Mouse (Mus musculus) liver, embryonic 16.5 days (tissue): ENCODE measurements around the gene Shc1. TPM values are rescaled to one million over a fixed set of nuclear protein-coding genes. Genes with fewer than 3 reads are reported as not detected.

Experiments
- ATAC-seq: fragments of 200-750 bp; cut with Nextera tagmentation; 2 replicates; pipeline ENCODE4 v1.8.0; 2017; ENCODE audit warnings: low read depth, mild to moderate bottlenecking, moderate number of reproducible peaks, moderate library complexity
- H3K27ac ChIP-seq: fragments of 300-500 bp; sonication (generic); 2 replicates; pipeline ENCODE4 v1.5.1; 2014; ENCODE audit warnings: mild to moderate bottlenecking, low read length
- H3K27me3 ChIP-seq: fragments of 300-500 bp; sonication (generic); 2 replicates; pipeline ENCODE4 v1.6.1; 2014; ENCODE audit warnings: low read depth, low read length, mixed read lengths; ENCODE audit not compliant: control insufficient read depth, insufficient read depth
- H3K36me3 ChIP-seq: fragments of 300-500 bp; sonication (generic); 2 replicates; pipeline ENCODE4 v1.6.1; 2014; ENCODE audit warnings: mild to moderate bottlenecking; ENCODE audit not compliant: control insufficient read depth, insufficient read depth
- H3K4me1 ChIP-seq: fragments of 300-500 bp; sonication (generic); 2 replicates; pipeline ENCODE4 v1.6.1; 2014; ENCODE audit warnings: low read depth, low read length, mixed read lengths; ENCODE audit not compliant: control insufficient read depth
- H3K4me2 ChIP-seq: fragments of 300-500 bp; sonication (generic); 2 replicates; pipeline ENCODE4 v1.6.1; 2014; ENCODE audit warnings: low read depth, low read length, mixed read lengths
- H3K4me3 ChIP-seq: fragments of 300-500 bp; sonication (generic); 2 replicates; pipeline ENCODE4 v1.5.1; 2014; ENCODE audit warnings: low read depth, mild to moderate bottlenecking, low read length
- H3K9ac ChIP-seq: fragments of 300-500 bp; sonication (generic); 2 replicates; pipeline ENCODE4 v1.6.1; 2014; ENCODE audit warnings: low read depth, low read length
- H3K9me3 ChIP-seq: fragments of 300-500 bp; sonication (generic); replicated peaks from 2 replicates; pipeline ENCODE4 v1.6.1; 2016; ENCODE audit warnings: low read length; ENCODE audit not compliant: control insufficient read depth
- WGBS: fragments of 180-500 bp; shearing (Covaris S2); extraction: QIAGEN DNeasy Blood & Tissue Kit; methylation state at CpG from one replicate; pipeline ENCODE4 v1.1.7; 2014; ENCODE audit not compliant: insufficient replicate concordance; 5-methylcytosine and 5-hydroxymethylcytosine counted together
- polyA plus RNA-seq: library from polyadenylated mRNA; unstranded; fragments of >200 nt; fragmentation: Nextera tagmentation; extraction: Ambion mirVana; gene quantifications from 2 replicates; pipeline ENCODE4 v1.2.1, GENCODE M21; 2015

Shc1 gene
- polyA plus RNA-seq, 1 experiment from 2014 or later: 46.0 TPM

GRCm38 (mm10) chr3:89394006-89394893, 24.0 kb upstream of the Shc1 start, which contains the start of gene Zbtb7b:
Gene Zbtb7b (minus strand): TSS chr3:89394776.
- peaks cover 45% of the 10 kb centered on the region for H3K4me1 ChIP-seq
- peak; percentile 40 for ATAC-seq
- peak within 1 kb of the TSS; percentile 99 for H3K4me2 ChIP-seq
- H3K27ac ChIP-seq: peak within 1 kb of the TSS; percentile 89
- 0% methylated on average over 42 of the region's 42 CpGs for WGBS
- H3K4me3 ChIP-seq: peak within 1 kb of the TSS; percentile 71
- no peaks in the 10 kb centered on the region for H3K36me3 ChIP-seq
- H3K27me3 ChIP-seq: peaks cover 31% of the 10 kb centered on the region
- peak within 1 kb of the TSS; percentile 73 for H3K9ac ChIP-seq
- H3K9me3 ChIP-seq: no peaks in the 10 kb centered on the region

DNA sequence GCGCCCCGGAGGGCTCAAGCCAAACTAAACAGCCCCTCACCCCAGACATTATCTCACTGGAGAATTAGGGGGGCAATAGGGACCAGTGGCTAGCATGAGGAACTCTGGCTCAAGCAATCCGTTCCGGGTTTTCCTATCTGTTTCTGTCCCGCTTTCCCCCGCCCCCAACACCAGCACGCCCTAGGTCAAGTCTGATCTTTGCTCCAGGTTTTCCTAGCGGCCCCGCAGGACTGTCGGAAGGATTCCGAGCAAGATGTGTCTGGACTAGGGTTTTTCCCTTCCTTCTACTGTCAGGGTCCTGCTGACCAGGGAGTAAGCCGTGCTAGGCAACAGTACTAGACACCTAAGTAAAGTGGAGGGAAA, 23.4 kb upstream of the Shc1 start:
- Histone ChIP-seq H3K4me2 (peak overlapping the region; percentile 99), H3K4me3 (peak overlapping the region; percentile 71), H3K27ac (peak overlapping the region; percentile 89), H3K9ac (peak overlapping the region; percentile 73), H3K4me1 (peaks cover 42% of the 10 kb centered on the region), H3K9me3 (no peaks in the 10 kb centered on the region), H3K36me3 (no peaks in the 10 kb centered on the region), H3K27me3 (peaks cover 31% of the 10 kb centered on the region)
- peak; percentile 9 for ATAC-seq
- WGBS: under 1% methylated on average over 11 of the region's 12 CpGs

DNA sequence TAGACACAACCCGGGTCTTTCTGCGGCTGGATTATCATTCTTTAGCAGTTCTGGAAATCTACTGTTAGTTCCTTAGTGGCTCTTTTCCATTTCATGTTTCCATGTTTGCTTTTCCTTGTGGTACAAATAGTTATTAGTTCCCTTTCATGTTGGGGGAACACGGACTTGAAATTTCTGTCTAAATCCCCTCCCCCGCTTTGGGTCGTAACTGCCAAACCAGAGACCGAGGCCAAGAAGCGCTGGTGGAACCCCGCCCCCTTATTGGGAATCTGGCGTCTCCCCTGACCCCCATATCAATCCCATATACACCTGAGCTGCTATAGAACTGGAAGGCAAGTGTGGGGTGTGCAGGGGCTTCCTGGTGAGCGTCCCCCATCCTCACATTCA, 22.8 kb upstream of the Shc1 start:
- Histone ChIP-seq H3K27ac (peak overlapping the region; percentile 89), H3K27me3 (peaks cover 31% of the 10 kb centered on the region), H3K9ac (peak overlapping the region; percentile 73), H3K4me3 (peak overlapping the region; percentile 71), H3K4me1 (peaks cover 38% of the 10 kb centered on the region), H3K36me3 (no peaks in the 10 kb centered on the region), H3K9me3 (no peaks in the 10 kb centered on the region), H3K4me2 (peak overlapping the region; percentile 99)
- WGBS: 3% methylated on average over 10 of the region's 10 CpGs
- no peak for ATAC-seq

DNA sequence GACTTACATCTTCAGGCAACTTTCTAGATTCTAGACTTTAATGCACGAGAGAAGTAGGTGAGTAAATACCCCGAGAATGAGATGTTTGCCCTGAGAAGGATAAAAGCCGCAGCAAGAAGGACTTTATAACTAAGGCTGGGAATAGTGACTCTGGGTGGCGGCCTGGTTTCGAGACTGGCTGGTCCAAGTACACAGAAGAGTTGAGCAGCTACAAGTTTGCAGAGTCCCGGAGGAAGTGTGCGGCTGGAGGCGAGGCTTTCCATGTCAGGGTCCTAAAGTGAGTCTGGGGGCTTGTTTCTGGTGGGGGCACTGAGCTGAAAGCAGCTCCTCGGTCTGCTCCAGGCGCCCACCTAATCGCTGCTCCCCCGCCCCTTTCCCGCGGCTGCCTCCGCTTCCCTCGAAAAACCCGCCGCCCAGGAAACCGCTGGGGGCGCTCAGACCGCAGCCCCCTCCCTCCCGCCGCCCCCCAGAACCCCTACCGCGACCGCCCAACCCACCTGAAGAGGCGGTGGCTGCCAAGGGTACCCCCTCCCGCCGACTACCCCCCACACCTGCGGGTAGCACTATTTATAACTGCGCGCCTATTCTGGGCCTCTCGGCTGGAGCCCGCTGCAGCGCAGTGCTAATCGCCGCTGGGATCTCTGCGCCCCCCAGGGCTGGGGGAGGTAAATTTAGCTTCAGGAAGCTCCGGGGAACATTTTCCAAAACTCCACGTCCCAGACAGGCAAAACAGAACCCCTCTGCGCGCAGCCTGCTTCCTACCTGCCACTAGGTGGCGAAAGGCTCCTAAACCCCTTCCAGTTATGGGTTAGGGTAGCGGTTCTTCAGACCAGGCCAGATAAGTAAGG, 22.2 kb upstream of the Shc1 start:
- peak overlapping the region; percentile 99 for H3K4me2 ChIP-seq
- no peaks in the 10 kb centered on the region for H3K36me3 ChIP-seq
- no peaks in the 10 kb centered on the region for H3K9me3 ChIP-seq
- H3K4me1 ChIP-seq: peaks cover 33% of the 10 kb centered on the region
- under 1% methylated on average over 43 of the region's 44 CpGs for WGBS
- no peak for ATAC-seq
- H3K27me3 ChIP-seq: peaks cover 30% of the 10 kb centered on the region
- H3K4me3 ChIP-seq: peak overlapping the region; percentile 71
- H3K9ac ChIP-seq: peak overlapping the region; percentile 71
- peak overlapping the region; percentile 53 for H3K27ac ChIP-seq

DNA sequence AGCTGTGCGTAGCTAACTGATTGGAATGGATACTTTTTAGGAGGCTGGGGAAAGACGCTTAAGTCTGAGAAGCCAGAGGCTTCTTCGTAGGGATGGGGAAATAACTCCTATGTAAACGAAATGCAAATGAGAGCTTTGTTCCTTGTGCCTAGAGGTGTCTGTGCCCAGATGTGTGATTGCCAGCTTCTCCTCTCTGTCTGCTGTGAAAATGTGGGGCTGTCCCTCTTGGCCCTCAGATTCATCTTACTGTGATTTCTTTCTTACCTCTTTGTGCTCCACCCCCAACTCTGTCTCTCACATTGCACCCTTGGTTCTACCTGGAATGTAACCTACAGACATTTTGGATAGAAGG, 21.6 kb upstream of the Shc1 start:
- H3K27me3 ChIP-seq: peaks cover 24% of the 10 kb centered on the region
- H3K9ac ChIP-seq: no peak overlapping the region
- no peak for ATAC-seq
- H3K4me3 ChIP-seq: peak overlapping the region; percentile 71
- H3K4me1 ChIP-seq: peaks cover 30% of the 10 kb centered on the region
- H3K27ac ChIP-seq: no peak overlapping the region
- peak overlapping the region; percentile 99 for H3K4me2 ChIP-seq
- no peaks in the 10 kb centered on the region for H3K36me3 ChIP-seq
- H3K9me3 ChIP-seq: no peaks in the 10 kb centered on the region
- under 1% methylated on average over 4 of the region's 4 CpGs for WGBS

DNA sequence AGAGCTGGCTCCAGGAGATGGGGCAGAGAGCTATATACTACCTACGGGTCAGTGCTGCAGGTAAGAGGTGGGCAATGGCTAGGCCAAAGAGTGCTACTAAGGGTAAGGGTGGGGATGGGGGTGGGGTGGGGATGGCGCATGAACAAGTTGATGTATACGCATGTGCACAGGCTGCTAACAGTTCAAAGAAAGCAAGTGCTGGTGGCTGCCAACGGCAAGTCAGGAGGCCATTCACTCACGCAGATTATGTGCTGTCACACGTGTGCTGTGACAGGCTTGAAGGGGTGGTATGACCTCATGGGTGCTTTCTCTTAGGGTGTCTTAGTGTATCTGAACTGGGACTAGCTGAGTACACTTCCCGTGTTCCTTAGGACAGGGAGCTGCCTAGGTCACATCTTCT, 16.9 kb upstream of the Shc1 start:
- WGBS: 79% methylated on average over 7 of the region's 7 CpGs
- H3K36me3 ChIP-seq: peaks cover 7% of the 10 kb centered on the region
- H3K9ac ChIP-seq: no peak overlapping the region

GRCm38 (mm10) chr3:89402693-89403092, 15.6 kb upstream of the Shc1 start, which contains the start of gene Lenep:
Gene Lenep (minus strand): TSS chr3:89402793.
- H3K27me3 ChIP-seq: no peaks in the 10 kb centered on the region
- peaks cover 7% of the 10 kb centered on the region for H3K36me3 ChIP-seq
- H3K4me3 ChIP-seq: no peak within 1 kb of the TSS
- H3K9me3 ChIP-seq: no peaks in the 10 kb centered on the region
- H3K4me2 ChIP-seq: no peak within 1 kb of the TSS
- 73% methylated on average over 5 of the region's 5 CpGs for WGBS
- H3K9ac ChIP-seq: no peak within 1 kb of the TSS
- H3K4me1 ChIP-seq: no peaks in the 10 kb centered on the region
- no peak for ATAC-seq
- H3K27ac ChIP-seq: no peak within 1 kb of the TSS

More for the DNA sequence above, 16.9 kb upstream of the Shc1 start:
- no peaks in the 10 kb centered on the region for H3K27me3 ChIP-seq
- H3K9me3 ChIP-seq: no peaks in the 10 kb centered on the region
- no peak overlapping the region for H3K27ac ChIP-seq
- H3K4me1 ChIP-seq: peaks cover 3% of the 10 kb centered on the region
- H3K4me3 ChIP-seq: no peak overlapping the region
- H3K4me2 ChIP-seq: no peak overlapping the region
- ATAC-seq: no peak

DNA sequence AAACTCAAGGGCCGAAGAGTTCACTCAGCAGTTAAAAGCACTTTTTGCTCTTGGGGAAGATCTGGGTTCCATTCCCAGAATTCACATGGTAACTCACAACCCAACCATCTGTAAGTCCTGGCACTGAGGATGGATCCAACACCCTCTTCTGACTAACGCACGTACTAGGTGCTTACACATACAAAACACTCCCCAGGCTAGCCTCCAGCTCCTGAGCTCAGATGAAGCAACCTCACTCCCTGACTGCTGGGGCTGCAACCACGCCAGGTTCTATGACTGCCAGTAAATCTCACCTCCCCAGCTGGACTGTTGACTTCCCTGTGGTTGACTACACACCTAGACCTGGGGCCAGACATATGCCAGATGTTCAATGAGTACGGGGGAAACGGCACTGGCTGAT, 11.4 kb upstream of the Shc1 start:
- WGBS: 79% methylated on average over 6 of the region's 6 CpGs
- peaks cover 7% of the 10 kb centered on the region for H3K4me1 ChIP-seq
- H3K4me3 ChIP-seq: no peak overlapping the region
- no peaks in the 10 kb centered on the region for H3K9me3 ChIP-seq
- H3K9ac ChIP-seq: no peak overlapping the region
- no peak for ATAC-seq
- H3K4me2 ChIP-seq: no peak overlapping the region
- H3K27ac ChIP-seq: no peak overlapping the region
- no peaks in the 10 kb centered on the region for H3K27me3 ChIP-seq
- peaks cover 13% of the 10 kb centered on the region for H3K36me3 ChIP-seq
